Mouse (Mus musculus) neural tube, embryonic 13.5 days (tissue): ENCODE measurements around the gene Hnrnpf. TPM values are rescaled to one million over a fixed set of nuclear protein-coding genes. Genes with fewer than 3 reads are reported as not detected.
"Not testable (repeated sequence)": the region's sequence is repeated elsewhere in the genome, so short reads cannot be mapped to it uniquely, and the experiment has no call there.

Source experiments
- ATAC-seq: fragments of 200-750 bp; cut with Nextera tagmentation; 2 replicates; pipeline ENCODE4 v1.8.0; 2017; ENCODE audit warnings: low read depth, mild to moderate bottlenecking, moderate TSS enrichment, moderate library complexity
- H3K27ac ChIP-seq: fragments of 300-500 bp; sonication (generic); replicated peaks from 2 replicates; pipeline ENCODE4 v1.5.1; 2015; ENCODE audit warnings: moderate library complexity, mild to moderate bottlenecking, inconsistent platforms
- H3K27me3 ChIP-seq: fragments of 300-500 bp; sonication (generic); 2 replicates; pipeline ENCODE4 v1.6.1; 2015; ENCODE audit warnings: mild to moderate bottlenecking, inconsistent platforms
- H3K36me3 ChIP-seq: fragments of 300-500 bp; sonication (generic); 2 replicates; pipeline ENCODE4 v1.6.1; 2015; ENCODE audit warnings: mild to moderate bottlenecking, inconsistent platforms
- H3K4me1 ChIP-seq: fragments of 300-500 bp; sonication (generic); replicated peaks from 2 replicates; pipeline ENCODE4 v1.6.1; 2015; ENCODE audit warnings: inconsistent platforms
- H3K4me2 ChIP-seq: fragments of 300-500 bp; sonication (generic); 2 replicates; pipeline ENCODE4 v1.6.1; 2015; ENCODE audit warnings: inconsistent platforms, mild to moderate bottlenecking, moderate library complexity
- H3K4me3 ChIP-seq: fragments of 300-500 bp; sonication (generic); 2 replicates; pipeline ENCODE4 v1.5.1; 2015; ENCODE audit warnings: mild to moderate bottlenecking, inconsistent platforms
- H3K9ac ChIP-seq: fragments of 300-500 bp; sonication (generic); 2 replicates; pipeline ENCODE4 v1.6.1; 2015; ENCODE audit warnings: moderate library complexity, mild to moderate bottlenecking, inconsistent platforms
- H3K9me3 ChIP-seq: fragments of 300-500 bp; sonication (generic); 2 replicates; pipeline ENCODE4 v1.6.1; 2016; ENCODE audit warnings: inconsistent platforms
- WGBS: fragments of 180-500 bp; shearing (Covaris S2); methylation state at CpG from one replicate; pipeline ENCODE4 v1.1.7; 2015; 5-methylcytosine and 5-hydroxymethylcytosine counted together
- polyA plus RNA-seq: library from polyadenylated mRNA; unstranded; fragments of >200 nt; fragmentation: Nextera tagmentation; extraction: Ambion mirVana; gene quantifications from 2 replicates; pipeline ENCODE4 v1.2.1, GENCODE M21; 2015

Hnrnpf gene
- polyA plus RNA-seq: 298 and 333 TPM in 2 replicates

DNA sequence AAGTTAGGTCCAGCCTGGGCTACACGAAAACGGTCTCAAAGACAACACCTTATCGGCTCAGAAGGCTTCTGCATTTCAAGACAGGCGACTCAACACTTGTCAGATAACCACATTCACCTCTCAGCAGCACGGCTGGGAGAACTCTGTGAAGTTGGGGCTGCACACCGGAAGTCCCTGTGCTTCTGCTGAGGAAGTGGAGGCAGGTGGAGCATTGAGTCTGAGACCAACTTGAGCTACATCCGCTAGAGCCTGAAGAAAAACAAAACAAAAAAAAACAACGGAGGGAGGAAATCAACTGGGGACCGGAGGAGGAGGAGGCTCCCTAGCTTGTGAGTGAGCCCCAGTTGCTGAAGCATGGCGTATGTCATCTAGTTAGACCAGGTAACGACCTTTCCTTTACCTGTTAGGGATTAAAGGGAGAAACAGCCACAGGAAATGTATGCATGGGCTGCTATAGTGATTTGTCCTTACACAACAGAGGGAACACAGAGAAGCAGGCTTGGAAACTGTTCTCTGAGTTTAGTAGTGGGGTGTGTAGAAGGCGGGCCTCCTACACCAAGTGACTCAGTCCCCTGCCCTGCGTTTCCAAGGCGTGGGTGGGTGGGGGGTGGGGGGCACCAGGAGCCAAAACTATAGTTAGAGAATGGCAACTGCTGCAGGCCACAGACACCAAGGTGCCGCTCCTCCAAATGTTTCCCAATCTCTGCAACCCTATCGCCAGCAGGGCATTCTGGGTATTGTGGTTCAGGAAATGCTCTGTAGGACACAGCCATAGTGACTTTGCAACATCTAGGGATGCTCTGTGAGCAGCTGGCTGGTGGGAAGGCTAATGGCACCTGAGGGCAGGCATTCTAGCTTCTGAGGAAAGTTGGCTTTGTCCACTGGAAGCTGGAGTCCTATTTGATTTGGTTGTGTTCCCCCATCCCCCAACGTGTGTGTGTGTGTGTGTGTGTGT, at the start of gene Hnrnpf:
TSS of gene Hnrnpf (plus strand) at position 199 of the 955 bp plus-strand sequence.
- ATAC-seq: no peak
- H3K36me3 ChIP-seq: no peaks in the 10 kb centered on the region
- H3K4me2 ChIP-seq: no peak within 1 kb of the TSS
- H3K9me3 ChIP-seq: no peaks in the 10 kb centered on the region
- H3K27me3 ChIP-seq: no peaks in the 10 kb centered on the region
- no peak within 1 kb of the TSS for H3K9ac ChIP-seq
- H3K4me3 ChIP-seq: no peak within 1 kb of the TSS
- peaks cover 2% of the 10 kb centered on the region for H3K4me1 ChIP-seq
- WGBS: 82% methylated on average over 17 of the region's 17 CpGs
- H3K27ac ChIP-seq: no peak within 1 kb of the TSS

DNA sequence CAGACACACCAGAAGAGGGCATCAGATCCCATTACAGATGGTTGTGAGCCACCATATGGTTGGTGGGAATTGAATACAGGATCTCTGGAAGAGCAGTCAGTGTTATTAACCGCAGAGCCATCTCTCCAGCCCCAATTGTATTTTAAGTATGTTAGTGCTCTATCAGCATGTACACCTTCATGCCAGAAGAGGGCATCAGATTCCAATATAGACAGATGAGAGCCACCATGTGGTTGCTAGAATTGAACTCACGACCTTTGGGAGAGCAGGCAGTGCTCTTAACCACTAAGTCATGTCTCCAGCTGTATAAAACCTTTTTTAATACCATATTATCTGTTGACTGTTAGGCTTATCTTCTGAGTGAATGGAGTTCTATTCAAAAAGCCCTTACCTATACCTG, 48.4 kb upstream of the Hnrnpf start:
- Histone ChIP-seq H3K27ac (no peak overlapping the region), H3K4me3 (no peak overlapping the region), H3K36me3 (peaks cover 29% of the 10 kb centered on the region), H3K9ac (no peak overlapping the region), H3K9me3 (no peaks in the 10 kb centered on the region), H3K4me1 (no peaks in the 10 kb centered on the region), H3K27me3 (no peaks in the 10 kb centered on the region), H3K4me2 (no peak overlapping the region)
- 57% methylated on average over 2 of the region's 2 CpGs for WGBS
- no peak for ATAC-seq

DNA sequence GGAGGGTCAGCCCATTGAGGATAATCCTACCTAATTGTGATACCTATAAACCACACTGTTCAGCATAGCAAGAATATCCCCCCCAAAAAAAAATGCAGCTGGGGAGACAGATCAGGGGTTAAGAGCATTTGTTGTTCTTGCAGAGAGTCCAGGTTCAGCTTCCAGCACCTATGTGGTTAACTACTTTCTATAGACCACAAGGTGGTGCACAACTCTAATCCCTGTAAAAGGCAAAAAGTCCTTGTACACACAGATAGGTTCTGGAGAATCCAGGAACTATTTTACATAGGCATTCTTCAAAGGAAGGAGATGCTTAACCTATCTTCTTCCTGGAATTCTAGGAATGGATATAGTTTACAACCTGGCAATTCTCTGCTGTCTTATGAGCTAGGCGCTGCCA, 42.1 kb upstream of the Hnrnpf start:
- ATAC-seq: no peak
- Histone ChIP-seq H3K9ac (no peak overlapping the region), H3K9me3 (no peaks in the 10 kb centered on the region), H3K27me3 (peaks cover 3% of the 10 kb centered on the region; the same call in 1 of the 2 replicates), H3K4me1 (no peaks in the 10 kb centered on the region), H3K4me3 (no peak overlapping the region), H3K4me2 (no peak overlapping the region), H3K36me3 (no peaks in the 10 kb centered on the region), H3K27ac (no peak overlapping the region)
- WGBS: 87% methylated on average over 1 of the region's 1 CpGs

DNA sequence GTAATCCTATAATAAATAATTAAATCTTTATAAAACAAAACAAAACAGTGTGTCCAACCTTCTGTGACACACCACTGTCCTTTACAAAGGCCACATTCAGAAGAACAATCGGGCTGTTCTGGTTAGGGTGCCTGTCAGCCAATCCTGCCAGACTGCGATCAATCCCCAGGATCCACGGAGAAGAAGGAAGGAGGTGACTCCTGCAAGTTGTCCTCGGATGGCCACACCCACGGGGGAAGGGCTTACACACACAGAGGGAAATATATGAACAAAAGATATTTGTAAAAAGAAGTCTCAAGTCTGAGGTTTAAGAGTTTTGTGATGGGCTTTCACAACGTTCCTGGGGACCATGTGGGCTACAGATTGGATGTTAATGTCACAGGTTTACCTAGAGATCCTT, 38.3 kb upstream of the Hnrnpf start, which contains the start of gene Zfp239:
TSS of gene Zfp239 (plus strand) at position 253 of the 400 bp plus-strand sequence.
- Histone ChIP-seq H3K4me1 (peaks cover 8% of the 10 kb centered on the region), H3K27ac (no peak within 1 kb of the TSS), H3K36me3 (no peaks in the 10 kb centered on the region), H3K4me2 (peak within 1 kb of the TSS; percentile 89), H3K4me3 (peak within 1 kb of the TSS; percentile 78), H3K9ac (peak within 1 kb of the TSS; percentile 81), H3K27me3 (peaks cover 3% of the 10 kb centered on the region; the same call in 1 of the 2 replicates), H3K9me3 (no peaks in the 10 kb centered on the region)
- ATAC-seq: no peak
- WGBS: 64% methylated on average over 6 of the region's 6 CpGs

DNA sequence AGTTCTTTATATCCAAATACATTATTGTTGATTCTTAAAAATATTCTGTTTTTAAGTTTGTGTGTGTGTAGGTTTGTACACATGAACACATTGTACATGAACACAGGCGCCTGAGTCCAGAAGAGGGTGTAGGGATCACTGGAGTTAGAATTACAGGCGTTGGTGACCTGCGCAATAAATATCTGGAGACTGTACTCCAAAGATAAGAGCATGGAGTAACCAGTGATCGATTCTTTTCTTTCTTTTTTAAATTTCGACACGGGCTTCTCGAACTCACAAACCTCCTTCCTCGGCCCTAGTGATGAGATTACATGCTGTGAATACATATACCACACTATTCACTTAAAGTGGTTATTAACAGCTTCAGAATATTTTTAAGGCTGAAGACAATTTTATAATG, 37.7 kb upstream of the Hnrnpf start:
- ATAC-seq: no peak
- Histone ChIP-seq H3K4me1 (peaks cover 8% of the 10 kb centered on the region), H3K27me3 (peaks cover 3% of the 10 kb centered on the region; the same call in 1 of the 2 replicates), H3K9ac (peak overlapping the region; percentile 81; the same call in 1 of the 2 replicates), H3K4me3 (peak overlapping the region; percentile 78), H3K9me3 (no peaks in the 10 kb centered on the region), H3K36me3 (no peaks in the 10 kb centered on the region), H3K4me2 (peak overlapping the region; percentile 89), H3K27ac (no peak overlapping the region)
- 78% methylated on average over 8 of the region's 8 CpGs for WGBS

DNA sequence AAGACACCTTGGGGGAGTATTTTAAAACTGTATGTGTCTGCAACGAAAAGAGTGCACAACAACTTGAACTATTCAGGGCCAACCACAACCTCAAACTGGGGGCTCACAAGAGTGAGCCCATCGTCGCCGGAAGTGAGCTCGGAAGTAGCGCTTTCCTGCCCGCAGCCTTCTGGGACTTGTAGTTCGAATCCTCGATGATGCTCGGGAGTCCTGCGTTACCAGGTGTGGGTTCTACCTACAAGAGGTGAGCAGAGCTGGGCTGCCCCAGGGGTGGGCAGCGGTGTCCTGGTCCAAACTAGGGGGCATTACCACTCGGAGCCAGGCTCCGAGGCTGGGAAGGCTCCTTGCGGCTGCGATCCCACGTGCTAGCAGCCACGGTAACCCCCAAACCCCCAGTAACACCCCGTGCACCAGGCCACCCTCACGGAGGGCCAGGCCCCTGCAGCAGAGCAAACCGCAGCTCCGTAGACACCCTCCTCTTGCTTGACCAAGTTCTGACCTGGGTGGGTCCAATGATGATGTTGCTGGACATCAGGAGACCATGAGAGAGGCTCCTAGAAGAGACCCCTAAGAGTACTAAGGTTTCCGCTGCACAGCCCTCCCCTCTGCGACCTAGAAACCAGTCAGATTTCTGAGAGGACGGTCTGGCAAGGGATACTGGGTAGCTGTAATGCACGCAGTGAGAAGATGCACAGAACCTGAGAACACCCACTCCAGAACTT, 37.1 kb upstream of the Hnrnpf start:
- H3K27ac ChIP-seq: no peak overlapping the region
- peak overlapping the region; percentile 78 for H3K4me3 ChIP-seq
- H3K27me3 ChIP-seq: peaks cover 3% of the 10 kb centered on the region; the same call in 1 of the 2 replicates
- peak overlapping the region; percentile 81 for H3K9ac ChIP-seq
- peak; percentile 92 for ATAC-seq
- H3K4me2 ChIP-seq: peak overlapping the region; percentile 89
- 4% methylated on average over 26 of the region's 26 CpGs for WGBS
- H3K9me3 ChIP-seq: no peaks in the 10 kb centered on the region
- no peaks in the 10 kb centered on the region for H3K36me3 ChIP-seq
- H3K4me1 ChIP-seq: peaks cover 8% of the 10 kb centered on the region

DNA sequence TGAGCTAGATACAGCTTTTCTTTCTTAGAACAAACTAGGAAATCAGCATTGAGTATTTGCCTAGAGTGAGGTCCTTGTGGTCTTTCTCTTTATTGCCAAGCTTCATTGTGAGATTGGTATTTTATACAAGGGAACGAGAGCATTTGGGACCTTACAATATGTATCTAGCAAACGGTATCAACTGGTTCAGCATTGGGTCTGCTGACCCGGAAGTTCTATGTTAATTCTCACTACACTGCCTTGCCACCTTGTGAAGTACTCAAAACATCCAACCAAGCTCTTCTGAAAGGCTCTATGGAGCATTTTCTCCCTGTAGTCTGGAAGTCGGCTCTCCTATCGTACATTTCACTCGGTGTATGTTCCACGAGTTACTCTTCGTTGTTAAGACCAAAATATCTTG, 36.4 kb upstream of the Hnrnpf start:
- Histone ChIP-seq H3K9ac (peak overlapping the region; percentile 81), H3K27me3 (peaks cover 3% of the 10 kb centered on the region; the same call in 1 of the 2 replicates), H3K36me3 (no peaks in the 10 kb centered on the region), H3K4me1 (peaks cover 8% of the 10 kb centered on the region), H3K27ac (no peak overlapping the region), H3K4me3 (peak overlapping the region; percentile 78), H3K4me2 (peak overlapping the region; percentile 89), H3K9me3 (no peaks in the 10 kb centered on the region)
- ATAC-seq: no peak
- WGBS: 95% methylated on average over 8 of the region's 8 CpGs

DNA sequence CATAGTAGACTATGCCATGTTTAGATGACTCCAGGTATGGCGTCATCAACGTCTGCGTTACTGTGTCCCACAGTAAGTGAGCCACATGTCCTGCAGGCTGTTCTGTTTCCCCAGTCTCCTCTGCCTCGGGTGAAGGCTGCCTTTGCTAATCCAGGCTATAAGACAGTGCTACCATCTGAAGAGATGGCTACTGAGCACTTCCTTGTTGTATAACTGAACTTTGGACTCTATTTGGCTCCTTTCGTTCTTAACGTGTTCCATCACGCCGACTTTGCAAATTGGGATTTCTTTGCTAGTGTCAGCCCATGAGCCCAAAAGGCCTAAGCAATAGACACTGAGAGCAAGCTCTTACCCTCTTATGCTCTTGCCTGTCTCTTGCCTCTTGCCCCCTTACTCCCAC, 31.9 kb upstream of the Hnrnpf start:
- no peak overlapping the region for H3K4me2 ChIP-seq
- no peaks in the 10 kb centered on the region for H3K9me3 ChIP-seq
- H3K9ac ChIP-seq: no peak overlapping the region
- H3K36me3 ChIP-seq: peaks cover 9% of the 10 kb centered on the region; the same call in 1 of the 2 replicates
- H3K27ac ChIP-seq: no peak overlapping the region
- WGBS: 91% methylated on average over 8 of the region's 8 CpGs
- no peak overlapping the region for H3K4me3 ChIP-seq
- H3K4me1 ChIP-seq: peaks cover 8% of the 10 kb centered on the region
- H3K27me3 ChIP-seq: no peaks in the 10 kb centered on the region
- ATAC-seq: no peak

DNA sequence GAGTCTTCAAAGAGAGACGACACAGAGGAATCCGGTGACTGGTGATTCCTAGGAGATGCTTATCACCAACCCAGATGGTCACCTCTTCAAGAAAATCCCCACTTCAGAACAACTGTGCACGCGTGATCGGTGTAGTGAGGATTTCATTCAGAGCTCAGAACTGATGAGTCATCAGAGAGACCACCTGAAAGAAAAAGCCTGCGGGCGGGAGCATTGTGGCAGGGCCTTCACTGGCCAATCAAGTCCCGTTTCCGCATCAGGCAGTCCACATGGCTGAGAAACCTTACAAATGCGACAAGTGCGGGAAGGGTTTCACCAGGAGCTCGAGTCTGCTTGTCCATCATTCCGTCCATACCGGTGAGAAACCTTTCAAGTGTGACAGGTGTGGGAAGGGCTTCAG, 29.1 kb upstream of the Hnrnpf start:
- Histone ChIP-seq H3K27ac (no peak overlapping the region), H3K4me1 (no peaks in the 10 kb centered on the region), H3K4me3 (no peak overlapping the region), H3K9ac (no peak overlapping the region), H3K36me3 (peaks cover 9% of the 10 kb centered on the region; the same call in 1 of the 2 replicates), H3K4me2 (no peak overlapping the region), H3K27me3 (no peaks in the 10 kb centered on the region), H3K9me3 (no peaks in the 10 kb centered on the region)
- 86% methylated on average over 14 of the region's 14 CpGs for WGBS
- no peak for ATAC-seq

DNA sequence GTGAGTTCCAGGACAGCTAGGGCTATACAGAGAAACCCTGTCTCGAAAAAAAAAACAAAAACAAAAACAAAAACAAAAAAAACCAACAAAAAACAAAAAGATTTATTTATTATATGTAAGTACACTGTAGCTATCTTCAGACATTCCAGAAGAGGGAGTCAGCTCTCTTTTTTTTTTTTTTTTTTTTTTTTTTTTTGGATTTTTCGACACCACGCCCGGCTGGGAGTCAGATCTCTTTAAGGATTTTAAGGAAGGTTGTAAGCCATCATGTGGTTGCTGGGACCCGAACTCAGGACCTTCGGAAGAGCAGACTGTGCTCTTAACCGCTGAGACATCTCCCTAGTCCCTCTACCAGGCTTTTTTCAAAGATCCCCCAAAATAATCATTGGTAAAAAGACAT, 26.7 kb upstream of the Hnrnpf start:
- not testable (repeated sequence) for H3K4me2 ChIP-seq, H3K4me1 ChIP-seq, H3K9ac ChIP-seq, H3K9me3 ChIP-seq, H3K27me3 ChIP-seq, H3K27ac ChIP-seq, H3K36me3 ChIP-seq, H3K4me3 ChIP-seq, ATAC-seq
- 92% methylated on average over 7 of the region's 7 CpGs for WGBS

DNA sequence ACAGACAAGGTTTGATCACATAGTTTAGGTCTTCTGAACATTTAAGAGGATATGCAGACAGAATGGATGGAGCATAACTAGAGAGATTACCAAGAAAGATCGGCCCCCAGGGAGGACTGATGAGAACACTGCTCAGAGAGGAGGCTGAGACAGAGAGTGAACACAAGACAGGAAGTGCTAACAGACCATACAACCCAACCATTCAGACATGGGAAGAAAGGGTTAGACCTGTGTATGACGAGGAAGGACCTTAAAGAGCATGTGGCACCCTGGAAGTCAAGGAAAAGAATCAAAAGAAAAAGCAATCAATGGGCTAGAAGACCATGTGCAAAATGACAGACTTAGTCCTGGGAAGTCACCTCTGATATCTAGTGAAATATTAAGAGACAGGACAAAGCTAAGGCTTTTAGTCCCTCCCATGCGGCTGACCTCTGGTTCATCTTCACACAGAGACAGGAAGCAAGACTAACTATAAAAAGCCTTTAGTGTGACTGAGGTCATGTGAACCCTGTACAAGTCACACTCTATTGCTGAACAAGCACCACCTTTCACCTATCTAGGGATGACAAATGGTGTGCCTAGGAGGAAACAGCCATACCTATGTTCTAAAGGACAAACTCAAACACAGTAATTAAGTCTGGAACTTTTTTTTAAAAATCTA, 25.4 kb upstream of the Hnrnpf start:
- Histone ChIP-seq H3K4me2 (no peak overlapping the region), H3K36me3 (peaks cover 9% of the 10 kb centered on the region; the same call in 1 of the 2 replicates), H3K9me3 (no peaks in the 10 kb centered on the region), H3K4me3 (no peak overlapping the region), H3K27me3 (no peaks in the 10 kb centered on the region), H3K27ac (no peak overlapping the region), H3K9ac (no peak overlapping the region), H3K4me1 (peaks cover 4% of the 10 kb centered on the region; the same call in 1 of the 2 replicates)
- no peak for ATAC-seq
- WGBS: 79% methylated on average over 3 of the region's 3 CpGs
